Mouse (Mus musculus) urinary bladder, postnatal 4 days (tissue): ENCODE measurements at regions not wholly inside any gene's neighbourhood (a gene's known extent, or its start where the extent isn't known, plus 50 kb on each side); places are given as distances from the start of the nearest gene placed in this dataset.

Experiments used
- DNase-seq, 2 experiments: peaks; one replicate each; pipeline ENCODE4 v3.0.0; 2021 to 2022; ENCODE audit warnings: low spot score in 2 of 2

GRCm38 (mm10) chr12:77962631-77963030, 231.4 kb upstream of the Gm6657 start:
- DNase-seq: no peak

- DNase-seq: no peak
These were observed 225.5 kb upstream of the Gm6657 start for GRCm38 (mm10) chr12:77968543-77968942.

- no peak for DNase-seq
These were observed 224.0 kb upstream of the Gm6657 start for GRCm38 (mm10) chr12:77970026-77970425.

- DNase-seq: no peak
These were observed 221.9 kb upstream of the Gm6657 start for GRCm38 (mm10) chr12:77972165-77972564.

DNA sequence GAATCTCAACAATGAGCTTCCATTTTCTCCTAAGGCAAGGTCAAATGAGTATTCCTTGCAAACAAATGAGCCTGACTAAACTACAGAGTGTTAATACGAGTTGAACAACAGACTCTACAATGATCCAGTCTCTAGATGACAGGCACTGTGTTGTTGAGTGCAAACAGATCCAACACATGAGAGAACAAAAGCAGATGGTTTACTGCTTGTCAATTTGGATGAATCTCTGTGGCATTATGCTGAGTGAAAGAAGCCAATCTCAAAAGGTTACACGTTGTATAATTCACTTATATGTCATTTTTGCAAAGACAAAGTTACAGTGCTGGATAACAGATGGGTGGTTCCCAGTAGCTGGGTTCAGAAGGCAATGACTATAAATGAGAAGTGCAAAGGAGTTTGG, 217.1 kb upstream of the Gm6657 start:
- DNase-seq: no peak

- no peak for DNase-seq
These were observed 207.3 kb upstream of the Gm6657 start for GRCm38 (mm10) chr12:77986738-77987137.

DNA sequence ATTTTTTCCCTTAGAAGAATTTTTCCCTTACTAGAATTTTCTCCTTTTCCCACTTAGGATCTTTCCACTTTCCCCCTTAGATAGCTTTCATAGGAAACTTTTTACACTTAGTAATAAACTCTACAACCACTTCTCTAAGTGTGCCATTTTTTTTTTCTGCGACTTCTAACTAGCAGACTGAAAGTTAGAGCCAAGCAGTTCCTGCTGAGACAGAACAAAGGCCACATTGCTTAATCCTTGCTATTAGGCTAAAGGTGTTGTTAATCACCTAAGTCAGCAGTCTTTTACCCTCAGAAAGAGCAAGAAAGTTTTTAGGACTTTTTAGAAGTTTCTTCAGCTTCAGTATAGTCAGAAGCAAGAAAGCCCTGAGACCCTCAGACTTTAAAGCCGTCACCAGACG, 204.3 kb upstream of the Gm6657 start:
- no peak for DNase-seq

GRCm38 (mm10) chr12:77991627-77992026, 202.4 kb upstream of the Gm6657 start:
- no peak for DNase-seq

GRCm38 (mm10) chr12:77994176-77994575, 199.9 kb upstream of the Gm6657 start:
- no peak for DNase-seq

- DNase-seq: no peak
These were observed 196.1 kb upstream of the Gm6657 start for GRCm38 (mm10) chr12:77997916-77998315.

- no peak for DNase-seq
These were observed 193.6 kb upstream of the Gm6657 start for GRCm38 (mm10) chr12:78000401-78000800.

GRCm38 (mm10) chr12:78001846-78002245, 192.2 kb upstream of the Gm6657 start:
- DNase-seq: no peak

- no peak for DNase-seq
These were observed 160.3 kb upstream of the Gm6657 start for GRCm38 (mm10) chr12:78033766-78034165.

GRCm38 (mm10) chr12:78046582-78046981, 147.5 kb upstream of the Gm6657 start:
- DNase-seq: no peak

DNA sequence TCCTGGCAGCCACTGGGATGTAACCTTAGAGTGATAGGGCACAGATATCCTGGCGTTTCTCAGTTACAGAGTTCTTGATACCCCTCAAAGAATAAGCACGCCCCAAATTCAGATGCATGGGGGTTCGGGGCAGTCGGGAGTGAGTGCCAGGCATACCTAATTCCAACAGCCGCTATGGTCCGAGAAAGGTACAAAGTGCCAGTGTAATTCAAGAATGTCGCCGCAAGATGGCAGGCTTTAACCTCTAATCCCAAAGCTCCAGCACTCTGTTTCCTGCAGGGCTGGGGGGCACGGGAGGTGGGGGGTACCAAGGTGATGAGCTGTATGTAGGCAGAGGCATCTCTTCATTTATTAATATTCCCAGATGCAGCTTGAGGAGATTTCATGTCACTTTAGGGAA, 138.1 kb upstream of the Gm6657 start:
- no peak for DNase-seq

DNA sequence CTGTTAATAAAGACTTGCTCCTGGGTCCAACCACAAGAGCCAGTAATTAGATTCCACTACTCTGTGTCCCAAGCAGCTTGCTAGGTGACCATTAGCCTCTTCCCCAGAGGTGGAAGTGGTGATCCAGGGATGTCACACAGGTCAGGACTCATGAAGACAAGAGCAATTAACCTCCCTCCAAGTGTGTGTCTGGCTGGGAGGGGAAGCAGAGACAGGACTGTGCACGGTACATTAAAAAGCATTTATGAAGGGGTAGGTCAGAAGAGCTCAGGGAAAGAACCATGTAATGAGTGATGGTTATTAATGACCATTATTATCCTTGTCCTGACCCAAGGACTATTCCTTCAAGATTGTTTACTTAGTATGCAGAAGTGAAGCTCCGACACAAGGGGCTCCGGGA, 136.9 kb upstream of the Gm6657 start:
- no peak for DNase-seq

GRCm38 (mm10) chr12:78059965-78060364, 134.1 kb upstream of the Gm6657 start:
- no peak for DNase-seq

GRCm38 (mm10) chr12:78066024-78066423, 128.0 kb upstream of the Gm6657 start:
- DNase-seq: no peak

GRCm38 (mm10) chr12:78072935-78073334, 121.1 kb upstream of the Gm6657 start:
- no peak for DNase-seq

GRCm38 (mm10) chr12:78074290-78074802, 119.7 kb upstream of the Gm6657 start:
- no peak for DNase-seq

- DNase-seq: no peak
These were observed 116.8 kb upstream of the Gm6657 start for GRCm38 (mm10) chr12:78077285-78077684.

DNA sequence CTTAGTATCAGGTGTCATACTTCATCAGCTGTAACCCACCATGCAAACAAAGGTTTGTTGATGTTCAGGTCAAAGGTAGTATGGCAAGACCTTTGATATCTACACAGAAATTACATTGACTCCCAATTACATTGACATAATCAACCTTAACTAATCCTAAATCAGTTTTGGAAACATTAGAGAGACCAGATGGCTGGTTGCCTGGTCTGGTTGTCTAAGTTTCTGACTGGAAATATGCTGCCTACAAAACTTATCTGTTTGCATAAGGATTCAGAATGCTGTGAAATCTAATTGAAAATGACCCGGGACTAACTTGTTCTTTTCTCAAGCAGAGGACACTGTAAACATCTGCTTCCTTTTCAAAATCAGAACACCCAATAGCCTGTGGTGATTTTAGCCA, 111.9 kb upstream of the Gm6657 start:
- no peak for DNase-seq

DNA sequence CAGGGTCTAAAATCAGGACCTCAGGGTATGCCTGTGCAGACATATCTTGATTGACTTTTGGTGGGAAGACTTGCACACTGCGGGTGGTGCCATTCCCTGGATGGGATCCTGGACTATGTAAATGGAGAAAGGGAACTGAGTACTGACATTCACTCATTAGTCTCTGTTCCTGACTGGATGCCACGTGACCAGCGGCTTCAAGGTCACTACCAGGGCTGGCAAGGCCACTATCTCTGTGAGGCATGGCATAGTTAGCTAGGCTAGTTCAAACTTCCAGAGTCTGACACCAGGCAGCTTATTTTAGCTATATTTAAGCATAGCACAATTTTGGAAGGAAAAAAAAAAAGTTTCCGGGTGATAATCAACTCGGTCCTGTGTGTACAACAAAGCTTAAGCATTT, 108.0 kb upstream of the Gm6657 start:
- no peak for DNase-seq

DNA sequence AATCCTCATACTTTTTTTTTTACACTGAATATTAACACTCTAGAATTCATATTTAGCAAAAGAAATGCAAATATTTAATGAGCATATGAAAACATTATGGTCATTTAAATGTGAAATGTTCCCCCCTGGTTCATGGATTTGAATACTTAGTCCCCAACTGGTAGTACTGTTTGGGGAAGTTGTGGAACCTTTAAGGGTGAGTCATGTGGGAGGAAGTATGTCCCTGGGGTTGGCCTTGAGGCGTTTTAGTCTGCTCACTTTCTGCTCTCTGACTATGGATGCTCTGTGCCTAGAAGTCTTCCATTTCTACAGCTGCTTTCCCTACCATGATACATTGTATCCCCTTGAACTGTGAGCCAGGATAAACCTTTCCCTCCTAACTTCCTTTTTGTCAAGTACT, 106.1 kb upstream of the Gm6657 start:
- DNase-seq: no peak

DNA sequence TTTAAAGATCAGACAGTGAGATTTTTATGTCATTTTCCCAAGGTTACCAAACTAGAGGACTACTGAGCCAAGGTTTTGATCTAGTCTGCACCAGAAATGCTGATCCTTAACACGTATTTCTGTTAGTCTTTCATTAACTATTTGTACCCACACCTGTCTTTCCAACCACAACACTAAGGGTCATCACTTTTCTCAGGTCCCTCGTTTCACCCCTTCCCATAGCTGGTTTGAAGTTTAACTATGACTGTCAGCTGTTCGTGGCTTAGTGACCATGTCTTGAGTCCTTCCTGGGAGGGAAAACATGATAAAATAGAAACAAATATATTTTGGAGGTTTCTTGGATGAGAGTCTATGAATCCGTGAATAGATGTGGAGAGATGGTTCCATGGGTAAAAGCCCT, 99.6 kb upstream of the Gm6657 start:
- DNase-seq: no peak
